Mouse (Mus musculus) CH12.LX (cell line): Measurements from ENCODE around the gene Pou4f2. TPM values are rescaled to one million over a fixed set of nuclear protein-coding genes. Genes with fewer than 3 reads are reported as not detected.

Source experiments
- DNase-seq: peaks from one replicate; pipeline ENCODE4 v3.0.0-alpha.2; 2013; ENCODE audit errors: extremely low read depth
- H3K27ac ChIP-seq: 2 replicates; pipeline ENCODE4 v1.5.1; 2012; ENCODE audit warnings: low read depth, mild to moderate bottlenecking, control low read depth, moderate library complexity; ENCODE audit not compliant: insufficient read depth
- H3K27me3 ChIP-seq: replicated peaks from 2 replicates; pipeline ENCODE3; 2012; ENCODE audit warnings: inconsistent platforms
- H3K36me3 ChIP-seq, 2 experiments: replicated peaks in 1 of 2; 2 replicates each; pipeline versions ENCODE3 to v1.6.1; 2012; ENCODE audit warnings: inconsistent platforms in 1 of 2, low read length in 1 of 2, mild to moderate bottlenecking in 1 of 2, mixed read lengths in 1 of 2, moderate library complexity in 1 of 2; ENCODE audit not compliant: control insufficient read depth in 1 of 2, insufficient read depth in 1 of 2
- H3K4me1 ChIP-seq, 2 experiments: 2 replicates each; pipeline ENCODE4 v1.6.1; 2012; ENCODE audit warnings: inconsistent platforms in 1 of 2, moderate library complexity in 1 of 2; ENCODE audit not compliant: insufficient read depth in 2 of 2, control insufficient read depth in 1 of 2
- H3K4me2 ChIP-seq: 2 replicates; pipeline ENCODE4 v1.6.1; 2012; ENCODE audit warnings: low read depth, mild to moderate bottlenecking, control low read depth; ENCODE audit not compliant: poor library complexity, insufficient read depth, severe bottlenecking
- H3K4me3 ChIP-seq, 3 experiments: fragments of 150-350 bp in 1 of 3; sonication (generic) in 1 of 3; replicated peaks in 1 of 3; 2 replicates each; pipeline versions ENCODE3 to v1.5.1; 2011 to 2012; ENCODE audit warnings: low read depth in 2 of 3, low read length in 2 of 3, mild to moderate bottlenecking in 2 of 3, moderate library complexity in 2 of 3, control low read depth in 1 of 3, improper control_type of control experiment in 1 of 3, inconsistent platforms in 1 of 3, mixed read lengths in 1 of 3; ENCODE audit not compliant: poor library complexity in 1 of 3
- H3K79me2 ChIP-seq: replicated peaks from 2 replicates; pipeline ENCODE4 v1.6.1; 2012; ENCODE audit warnings: mild to moderate bottlenecking, moderate library complexity; ENCODE audit not compliant: control insufficient read depth, poor library complexity, insufficient read depth, severe bottlenecking; ENCODE audit errors: extremely low read depth
- H3K9ac ChIP-seq: 2 replicates; pipeline ENCODE4 v1.6.1; 2012; ENCODE audit warnings: low read depth, mild to moderate bottlenecking, control low read depth, moderate library complexity; ENCODE audit not compliant: insufficient read depth
- H3K9me3 ChIP-seq: replicated peaks from 2 replicates; pipeline ENCODE3; 2012; ENCODE audit warnings: low read length, inconsistent platforms, mixed read lengths
- BHLHE40 ChIP-seq: IDR thresholded peaks from 2 replicates; pipeline ENCODE4 v1.6.1; 2011; ENCODE audit warnings: mild to moderate bottlenecking, low read depth, low read length, improper control_type of control experiment
- CHD1 ChIP-seq: IDR thresholded peaks from 2 replicates; pipeline ENCODE4 v1.6.1; 2012; ENCODE audit warnings: low read depth, low read length, improper control_type of control experiment, inconsistent platforms
- E2F4 ChIP-seq: IDR thresholded peaks from 2 replicates; pipeline ENCODE4 v1.6.1; 2011; ENCODE audit warnings: low read depth, low read length, improper control_type of control experiment; ENCODE audit not compliant: insufficient replicate concordance
- ELF1 ChIP-seq: IDR thresholded peaks from 2 replicates; pipeline ENCODE4 v1.6.1; 2014; ENCODE audit warnings: low read depth, mild to moderate bottlenecking, inconsistent platforms, low read length, improper control_type of control experiment
- EP300 ChIP-seq: IDR thresholded peaks from 2 replicates; pipeline ENCODE4 v1.6.1; 2011; ENCODE audit warnings: low read length, improper control_type of control experiment
- ETS1 ChIP-seq: conservative IDR thresholded peaks from 2 replicates; pipeline ENCODE4 v1.6.1; 2012; ENCODE audit warnings: low read depth, mild to moderate bottlenecking, inconsistent platforms, low read length, improper control_type of control experiment, moderate library complexity
- IRF4 ChIP-seq: IDR thresholded peaks from 2 replicates; pipeline ENCODE4 v1.6.1; 2014; ENCODE audit warnings: low read depth, mild to moderate bottlenecking, inconsistent platforms, low read length, improper control_type of control experiment
- JUND ChIP-seq: conservative IDR thresholded peaks from 2 replicates; pipeline ENCODE4 v1.6.1; 2011; ENCODE audit warnings: low read depth, low read length, improper control_type of control experiment
- KAT2A ChIP-seq: IDR thresholded peaks from 2 replicates; pipeline ENCODE4 v1.6.1; 2012; ENCODE audit warnings: low read length, improper control_type of control experiment, inconsistent platforms; ENCODE audit not compliant: insufficient replicate concordance
- MAFK ChIP-seq: IDR thresholded peaks from 2 replicates; pipeline ENCODE4 v1.6.1; 2011; ENCODE audit warnings: low read length, improper control_type of control experiment; ENCODE audit not compliant: insufficient replicate concordance
- MEF2A ChIP-seq: IDR thresholded peaks from 2 replicates; pipeline ENCODE4 v1.6.1; 2014; ENCODE audit warnings: low read depth, mild to moderate bottlenecking, inconsistent platforms, low read length, improper control_type of control experiment, borderline replicate concordance
- MYC ChIP-seq: IDR thresholded peaks from 2 replicates; pipeline ENCODE4 v1.6.1; 2011; ENCODE audit warnings: low read depth, mild to moderate bottlenecking, improper control_type of control experiment, low read length
- POLR2A ChIP-seq: IDR thresholded peaks from 2 replicates; pipeline ENCODE4 v1.6.1; 2011; ENCODE audit warnings: low read depth, mild to moderate bottlenecking, improper control_type of control experiment, low read length
- POLR2AphosphoS2 ChIP-seq: IDR thresholded peaks from 2 replicates; pipeline ENCODE4 v1.6.1; 2011; ENCODE audit warnings: low read depth, low read length, improper control_type of control experiment
- SMC3 ChIP-seq: IDR thresholded peaks from 2 replicates; pipeline ENCODE4 v1.6.1; 2011; ENCODE audit warnings: low read depth, low read length, improper control_type of control experiment
- TBP ChIP-seq: conservative IDR thresholded peaks from 2 replicates; pipeline ENCODE4 v1.6.1; 2011; ENCODE audit warnings: low read depth, low read length, improper control_type of control experiment
- TCF12 ChIP-seq: IDR thresholded peaks from 2 replicates; pipeline ENCODE4 v1.6.1; 2014; ENCODE audit warnings: low read depth, mild to moderate bottlenecking, inconsistent platforms, low read length, improper control_type of control experiment
- UBTF ChIP-seq: IDR thresholded peaks from 2 replicates; pipeline ENCODE4 v1.6.1; 2012; ENCODE audit warnings: low read depth, mild to moderate bottlenecking, inconsistent platforms, low read length, improper control_type of control experiment, moderate library complexity
- ZC3H11A ChIP-seq: IDR thresholded peaks from 2 replicates; pipeline ENCODE4 v1.6.1; 2012; ENCODE audit warnings: low read depth, mild to moderate bottlenecking, inconsistent platforms, low read length, improper control_type of control experiment
- ZKSCAN1 ChIP-seq: IDR thresholded peaks from 2 replicates; pipeline ENCODE4 v1.6.1; 2012; ENCODE audit warnings: low read depth, inconsistent platforms, low read length, improper control_type of control experiment, borderline replicate concordance
- ZNF384 ChIP-seq: IDR thresholded peaks from 2 replicates; pipeline ENCODE4 v1.6.1; 2012; ENCODE audit warnings: low read depth, low read length, improper control_type of control experiment, inconsistent platforms
- dilution Hi-C: fragments of 300-500 bp; cut with MboI; formaldehyde crosslinking; loops from 2 replicates; pipeline ENCODE4 v1.14.3; 2020; ENCODE audit warnings: low sequenced_read_pairs; ENCODE audit not compliant: extremely low pct_unique_long_range_greater_than_20kb, extremely low pct_ligation_motif_present
- in situ Hi-C: fragments of 300-500 bp; cut with MboI; formaldehyde crosslinking; loops from 3 replicates; pipeline ENCODE4 v1.14.3; 2019; ENCODE audit warnings: low sequenced_read_pairs, low pct_ligation_motif_present, low pct_unique_long_range_greater_than_20kb, mixed read lengths
- polyA plus RNA-seq: library from polyadenylated mRNA; unstranded; fragments of >175 nt; gene quantifications from 2 replicates; pipeline ENCODE4 v1.2.1, GENCODE M21; 2012; ENCODE audit warnings: low read depth; ENCODE audit not compliant: insufficient read length
- total RNA-seq, 2 experiments: library from RNA; depleted of rRNA; stranded (reverse); fragments of 300-350 nt in 1 of 2; fragments of >200 nt in 1 of 2; gene quantifications; 2 replicates each; pipeline ENCODE4 v1.2.3; 2012 to 2014

Pou4f2 gene
- total and polyA plus RNA-seq, 3 experiments, result not detected

DNA sequence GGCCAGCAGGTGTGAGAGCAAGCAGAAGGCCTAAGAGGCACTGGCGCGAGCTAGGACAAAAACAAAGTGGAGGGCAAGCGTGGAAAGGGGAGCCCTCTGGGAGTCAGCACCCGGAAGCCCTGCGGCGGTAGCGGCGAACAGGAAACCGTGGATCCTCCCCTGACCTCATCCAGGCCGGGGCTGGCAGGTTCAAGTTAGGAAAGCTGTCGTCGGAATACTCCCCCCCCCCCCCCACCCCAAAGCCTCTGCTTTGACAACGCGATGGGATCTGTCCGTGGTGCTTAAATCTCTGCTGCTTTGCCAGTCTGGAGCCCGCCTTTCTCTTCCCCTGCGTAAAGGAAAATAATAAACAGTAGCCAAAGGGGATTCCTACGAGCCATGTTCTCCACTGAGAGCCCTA is 1.7 kb upstream of the Pou4f2 start:
- TF ChIP-seq EP300 (no peak), POLR2A (no peak)
- in situ Hi-C loops, result no loop called here
- Histone ChIP-seq H3K4me3 (no peak overlapping the region), H3K79me2 (no peaks in the 10 kb centered on the region), H3K4me2 (no peak overlapping the region), H3K9ac (no peak overlapping the region), H3K4me1 (no peaks in the 10 kb centered on the region), H3K27me3 (no peaks in the 10 kb centered on the region), H3K27ac (no peak overlapping the region), H3K9me3 (peaks cover 8% of the 10 kb centered on the region), H3K36me3 (no peaks in the 10 kb centered on the region)
- DNase-seq, result no peak
- dilution Hi-C loops, result no loop called here

DNA sequence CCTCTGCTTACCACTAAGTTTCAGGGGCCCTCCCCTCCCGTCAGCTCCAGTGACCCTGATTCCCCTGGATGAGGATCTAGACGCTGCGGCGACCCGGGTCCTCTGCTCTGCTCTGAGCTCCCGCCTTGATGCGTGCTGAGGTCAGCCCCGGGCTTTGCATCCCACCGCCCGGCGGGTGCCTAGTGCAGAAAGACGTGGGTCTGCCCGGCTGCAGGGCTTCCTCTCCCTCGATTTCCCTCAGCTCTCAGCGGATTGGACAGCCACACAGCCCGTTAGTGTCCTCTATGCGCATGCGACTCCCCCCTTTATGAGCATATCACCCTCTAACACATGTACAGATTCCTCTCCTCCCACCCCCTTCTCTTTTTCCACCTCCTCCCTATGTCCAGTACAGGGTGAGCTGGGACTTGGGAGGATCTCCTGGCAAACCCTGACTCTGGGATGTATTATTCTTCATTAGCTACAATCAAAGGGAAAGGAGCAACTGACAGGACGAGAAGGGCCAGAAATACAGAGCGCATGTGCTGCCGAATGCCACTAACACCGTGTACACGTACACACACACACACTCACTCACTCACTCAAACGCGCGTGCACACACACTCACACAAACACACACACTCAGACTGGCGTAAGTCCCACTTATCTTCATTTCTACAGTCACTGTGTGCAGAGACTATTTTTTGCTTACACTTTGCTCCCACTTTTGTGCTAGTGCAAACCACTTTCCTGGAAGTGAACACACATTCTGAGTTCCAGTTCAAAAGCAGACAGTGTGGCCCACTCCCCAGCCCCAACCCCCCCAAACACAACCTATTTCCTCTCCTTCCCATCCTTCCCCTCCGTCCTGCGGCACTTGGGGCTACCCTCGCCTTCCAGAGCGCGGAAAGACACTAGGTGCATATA is 948 bp upstream of the Pou4f2 start:
- Histone ChIP-seq H3K4me2 (no peak overlapping the region), H3K27ac (no peak overlapping the region), H3K9me3 (peaks cover 8% of the 10 kb centered on the region), H3K79me2 (no peaks in the 10 kb centered on the region), H3K4me1 (no peaks in the 10 kb centered on the region), H3K9ac (no peak overlapping the region), H3K36me3 (no peaks in the 10 kb centered on the region), H3K27me3 (no peaks in the 10 kb centered on the region), H3K4me3 (no peak overlapping the region)
- TF ChIP-seq SMC3, result no peak
- no peak for TF ChIP-seq EP300
- TF ChIP-seq E2F4, result no peak
- TF ChIP-seq ELF1, result no peak
- in situ Hi-C loops, result no loop called here
- DNase-seq, result no peak
- dilution Hi-C loops, result no loop called here

DNA sequence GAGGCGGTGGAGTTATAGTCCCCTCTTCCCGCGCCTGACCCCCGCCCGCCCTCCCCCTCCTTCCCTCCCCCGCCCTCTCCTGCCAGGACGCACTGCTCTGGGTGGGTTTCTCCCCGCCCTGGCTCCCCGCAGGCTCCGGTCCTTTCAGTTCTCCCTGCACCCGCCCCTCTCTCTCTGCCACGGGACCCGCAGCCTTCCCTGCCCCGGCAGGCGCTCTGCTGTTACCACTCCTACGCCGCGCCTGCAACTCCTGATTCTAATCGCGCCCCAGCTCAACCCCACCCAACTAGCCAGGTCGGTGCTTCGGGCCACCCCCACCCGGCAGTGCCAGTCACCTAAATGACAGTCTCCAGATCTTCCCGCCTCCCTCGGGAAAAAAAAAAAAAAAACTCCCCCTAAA is 216 bp upstream of the Pou4f2 start:
- H3K36me3 ChIP-seq, result no peaks in the 10 kb centered on the region
- H3K4me3 ChIP-seq, result no peak overlapping the region
- TF ChIP-seq KAT2A (no peak), POLR2AphosphoS2 (no peak), SMC3 (no peak), ZKSCAN1 (no peak), MEF2A (no peak), TCF12 (no peak), UBTF (no peak), ZC3H11A (no peak), BHLHE40 (no peak), IRF4 (no peak), TBP (no peak), JUND (no peak), ELF1 (no peak), POLR2A (no peak), MAFK (no peak), ZNF384 (no peak), CHD1 (no peak), MYC (no peak), ETS1 (no peak)
- H3K79me2 ChIP-seq, result no peaks in the 10 kb centered on the region
- no peaks in the 10 kb centered on the region for H3K4me1 ChIP-seq
- peaks cover 8% of the 10 kb centered on the region for H3K9me3 ChIP-seq
- H3K27ac ChIP-seq, result no peak overlapping the region
- in situ Hi-C loops (no loop called here), dilution Hi-C loops (no loop called here)
- H3K4me2 ChIP-seq, result no peak overlapping the region
- no peaks in the 10 kb centered on the region for H3K27me3 ChIP-seq
- DNase-seq, result no peak
- H3K9ac ChIP-seq, result no peak overlapping the region
